Mouse (Mus musculus) heart, embryonic 11.5 days (tissue): ENCODE data around the gene Agbl3. TPM values are rescaled to one million over a fixed set of nuclear protein-coding genes. Genes with fewer than 3 reads are reported as not detected.

Experiments used
- ATAC-seq: fragments of 200-750 bp; cut with Nextera tagmentation; replicated peaks from 2 replicates; pipeline ENCODE4 v1.8.0; 2017; ENCODE audit warnings: moderate library complexity; ENCODE audit not compliant: insufficient number of reproducible peaks, low FRiP score, low TSS enrichment
- H3K27ac ChIP-seq: fragments of 300-500 bp; sonication (generic); 2 replicates; pipeline ENCODE4 v1.5.1; 2014; ENCODE audit warnings: mild to moderate bottlenecking, low read depth, low read length
- H3K27me3 ChIP-seq: fragments of 300-500 bp; sonication (generic); 2 replicates; pipeline ENCODE4 v1.6.1; 2014; ENCODE audit warnings: mild to moderate bottlenecking, low read length, mixed read lengths; ENCODE audit not compliant: control insufficient read depth, insufficient read depth
- H3K36me3 ChIP-seq: fragments of 300-500 bp; sonication (generic); 2 replicates; pipeline ENCODE4 v1.6.1; 2014; ENCODE audit warnings: mild to moderate bottlenecking, low read length, moderate library complexity, mixed read lengths; ENCODE audit not compliant: control insufficient read depth, insufficient read depth
- H3K4me1 ChIP-seq: fragments of 300-500 bp; sonication (generic); 2 replicates; pipeline ENCODE4 v1.6.1; 2014; ENCODE audit warnings: low read length; ENCODE audit not compliant: control insufficient read depth, insufficient read depth
- H3K4me2 ChIP-seq: fragments of 300-500 bp; sonication (generic); 2 replicates; pipeline ENCODE4 v1.6.1; 2014; ENCODE audit warnings: mild to moderate bottlenecking, moderate library complexity
- H3K4me3 ChIP-seq: fragments of 300-500 bp; sonication (generic); 2 replicates; pipeline ENCODE4 v1.5.1; 2014; ENCODE audit warnings: low read depth, low read length
- H3K9ac ChIP-seq: fragments of 300-500 bp; sonication (generic); 2 replicates; pipeline ENCODE4 v1.6.1; 2014; ENCODE audit warnings: mild to moderate bottlenecking, low read depth, low read length, moderate library complexity
- H3K9me3 ChIP-seq: fragments of 300-500 bp; sonication (generic); replicated peaks from 2 replicates; pipeline ENCODE4 v1.6.1; 2016; ENCODE audit warnings: low read length; ENCODE audit not compliant: control insufficient read depth
- WGBS: fragments of 180-500 bp; shearing (Covaris S2); extraction: QIAGEN DNeasy Blood & Tissue Kit; methylation state at CpG from one replicate; pipeline ENCODE4 v1.1.7; 2014; ENCODE audit not compliant: insufficient replicate concordance; 5-methylcytosine and 5-hydroxymethylcytosine counted together
- polyA plus RNA-seq: library from polyadenylated mRNA; unstranded; fragments of >200 nt; fragmentation: Nextera tagmentation; extraction: Ambion mirVana; gene quantifications from 2 replicates; pipeline ENCODE4 v1.2.1, GENCODE M21; 2014

Agbl3 gene
- polyA plus RNA-seq, 1 experiment from 2014 or later, result 4.7 TPM

GRCm38 (mm10) chr6:34872871-34873270 is 92.6 kb downstream of the Agbl3 start:
- no peak overlapping the region for H3K4me3 ChIP-seq
- H3K27ac ChIP-seq, result no peak overlapping the region
- H3K9ac ChIP-seq, result no peak overlapping the region
- WGBS, result 81% methylated on average over 10 of the region's 10 CpGs
- H3K9me3 ChIP-seq, result no peaks in the 10 kb centered on the region
- no peak for ATAC-seq
- no peak overlapping the region for H3K4me2 ChIP-seq
- peaks cover 50% of the 10 kb centered on the region for H3K4me1 ChIP-seq
- H3K27me3 ChIP-seq, result no peaks in the 10 kb centered on the region
- no peaks in the 10 kb centered on the region for H3K36me3 ChIP-seq

- Histone ChIP-seq H3K4me2 (peak overlapping the region; percentile 78), H3K27ac (peak overlapping the region; percentile 88), H3K27me3 (no peaks in the 10 kb centered on the region), H3K36me3 (no peaks in the 10 kb centered on the region), H3K9me3 (no peaks in the 10 kb centered on the region), H3K4me1 (peaks cover 49% of the 10 kb centered on the region), H3K9ac (peak overlapping the region; percentile 60; the same call in 1 of the 2 replicates), H3K4me3 (no peak overlapping the region; the same call in 1 of the 2 replicates)
- 43% methylated on average over 21 of the region's 21 CpGs for WGBS
- ATAC-seq, result no peak
These were observed 94.1 kb downstream of the Agbl3 start for GRCm38 (mm10) chr6:34874101-34874921.

- H3K36me3 ChIP-seq, result no peaks in the 10 kb centered on the region
- H3K27ac ChIP-seq, result peak overlapping the region; percentile 88
- H3K4me3 ChIP-seq, result no peak overlapping the region
- H3K27me3 ChIP-seq, result no peaks in the 10 kb centered on the region
- no peak overlapping the region; the same call in 1 of the 2 replicates for H3K9ac ChIP-seq
- H3K4me2 ChIP-seq, result peak overlapping the region; percentile 78
- peaks cover 40% of the 10 kb centered on the region for H3K4me1 ChIP-seq
- ATAC-seq, result no peak
- no peaks in the 10 kb centered on the region for H3K9me3 ChIP-seq
- WGBS, result 82% methylated on average over 15 of the region's 15 CpGs
These were observed 95.1 kb downstream of the Agbl3 start for GRCm38 (mm10) chr6:34875268-34875761.

GRCm38 (mm10) chr6:34875966-34876834 is 96.0 kb downstream of the Agbl3 start:
- peak overlapping the region; percentile 88 for H3K27ac ChIP-seq

GRCm38 (mm10) chr6:34876835-34877156 is 96.6 kb downstream of the Agbl3 start:
- peak overlapping the region; percentile 69 for H3K4me3 ChIP-seq
- H3K27ac ChIP-seq, result peak overlapping the region; percentile 88; the same call in 1 of the 2 replicates
- H3K36me3 ChIP-seq, result no peaks in the 10 kb centered on the region; the same call in 1 of the 2 replicates
- 13% methylated on average over 2 of the region's 2 CpGs for WGBS
- peak overlapping the region; percentile 88 for H3K9ac ChIP-seq
- ATAC-seq, result 0 out of 2 replicates have a peak, but pooled peaks have one; percentile 44
- H3K4me1 ChIP-seq, result peaks cover 40% of the 10 kb centered on the region
- H3K27me3 ChIP-seq, result no peaks in the 10 kb centered on the region
- no peaks in the 10 kb centered on the region for H3K9me3 ChIP-seq
- peak overlapping the region; percentile 78 for H3K4me2 ChIP-seq

More at GRCm38 (mm10) chr6:34875966-34876834, 96.0 kb downstream of the Agbl3 start:
- ATAC-seq, result no peak
- no peaks in the 10 kb centered on the region; the same call in 1 of the 2 replicates for H3K36me3 ChIP-seq
- H3K4me2 ChIP-seq, result peak overlapping the region; percentile 78
- H3K9ac ChIP-seq, result peak overlapping the region; percentile 88
- no peaks in the 10 kb centered on the region for H3K9me3 ChIP-seq
- H3K27me3 ChIP-seq, result no peaks in the 10 kb centered on the region
- 24% methylated on average over 12 of the region's 12 CpGs for WGBS
- H3K4me3 ChIP-seq, result peak overlapping the region; percentile 69
- H3K4me1 ChIP-seq, result peaks cover 40% of the 10 kb centered on the region

GRCm38 (mm10) chr6:34877509-34878321 is 97.5 kb downstream of the Agbl3 start, which contains the start of gene Cyren:
Gene Cyren (minus strand): TSS chr6:34878060.
- Histone ChIP-seq H3K36me3 (peaks cover 2% of the 10 kb centered on the region), H3K4me2 (peak within 1 kb of the TSS; percentile 78), H3K27me3 (no peaks in the 10 kb centered on the region), H3K9ac (peak within 1 kb of the TSS; percentile 88), H3K9me3 (no peaks in the 10 kb centered on the region), H3K4me1 (peaks cover 40% of the 10 kb centered on the region), H3K27ac (peak within 1 kb of the TSS; percentile 88), H3K4me3 (peak within 1 kb of the TSS; percentile 69)
- under 1% methylated on average over 56 of the region's 56 CpGs for WGBS
- ATAC-seq, result peak; percentile 79

- ATAC-seq, result no peak
- H3K36me3 ChIP-seq, result peaks cover 7% of the 10 kb centered on the region
These were observed 99.0 kb downstream of the Agbl3 start for GRCm38 (mm10) chr6:34879101-34879740.

More at GRCm38 (mm10) chr6:34879101-34879740, 99.0 kb downstream of the Agbl3 start:
- Histone ChIP-seq H3K9me3 (no peaks in the 10 kb centered on the region), H3K27ac (no peak overlapping the region), H3K9ac (no peak overlapping the region), H3K4me2 (no peak overlapping the region), H3K4me3 (no peak overlapping the region), H3K4me1 (peaks cover 38% of the 10 kb centered on the region), H3K27me3 (no peaks in the 10 kb centered on the region)
- 90% methylated on average over 16 of the region's 16 CpGs for WGBS
